Mouse (Mus musculus) lung, adult 18-20 months (tissue): ENCODE measurements at regions not wholly inside any gene's neighbourhood (a gene's known extent, or its start where the extent isn't known, plus 50 kb on each side); places are given as distances from the start of the nearest gene placed in this dataset.

Experiments used
- DNase-seq, 2 experiments: peaks; one replicate each; pipeline ENCODE4 v3.0.0; 2022; ENCODE audit warnings: mixed read lengths in 2 of 2

DNA sequence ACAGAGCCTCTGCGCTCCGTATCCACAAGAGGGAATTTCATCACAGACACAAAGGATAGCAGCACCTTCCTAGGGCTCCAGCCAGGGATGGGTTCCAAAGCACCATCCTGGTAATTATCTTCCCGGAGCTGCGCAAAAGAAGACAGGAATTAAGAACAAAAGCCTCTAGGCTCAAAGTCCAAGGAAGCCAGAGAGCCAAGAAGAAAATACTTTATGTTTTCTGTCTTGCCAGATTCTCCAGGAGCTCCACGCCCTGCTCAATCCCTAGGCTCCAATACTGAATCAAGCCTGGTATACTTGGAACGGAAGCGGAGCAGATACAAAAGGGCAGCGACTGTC is 54.4 kb downstream of the Irf2bpl start:
- no peak for DNase-seq

DNA sequence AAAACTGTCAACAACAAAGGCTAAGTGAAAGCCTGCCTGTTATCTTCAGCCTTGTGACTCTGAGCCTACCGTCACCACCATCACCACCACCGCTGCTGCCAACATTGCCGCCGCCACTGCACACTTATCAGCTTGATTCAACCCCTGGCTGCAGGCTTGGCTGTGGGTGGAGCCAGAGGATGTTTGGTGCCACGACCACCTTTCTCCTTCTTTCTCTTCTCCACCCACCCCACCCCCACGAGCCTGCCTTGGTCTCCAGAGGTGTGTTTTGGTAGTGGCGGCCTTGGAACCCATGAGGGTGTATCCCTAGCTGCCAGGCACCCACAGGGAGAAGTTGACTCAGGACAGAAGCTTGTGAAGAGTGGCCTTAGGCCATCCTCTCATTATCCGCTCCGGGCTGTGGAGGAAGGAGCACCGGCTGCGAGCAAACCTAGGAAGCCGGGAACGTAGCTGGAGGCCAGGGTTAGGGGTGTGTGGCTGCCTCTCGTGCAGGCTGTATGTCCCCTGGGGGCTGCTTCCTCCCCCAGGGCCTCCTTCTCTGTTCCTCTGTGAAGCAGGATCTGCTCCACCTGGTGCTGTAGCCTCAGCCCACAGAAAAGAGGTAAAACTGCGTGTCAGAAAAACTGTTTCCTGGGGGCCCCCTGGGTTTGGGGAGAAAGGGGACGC is 54.9 kb downstream of the Irf2bpl start:
- DNase-seq, result no peak

DNA sequence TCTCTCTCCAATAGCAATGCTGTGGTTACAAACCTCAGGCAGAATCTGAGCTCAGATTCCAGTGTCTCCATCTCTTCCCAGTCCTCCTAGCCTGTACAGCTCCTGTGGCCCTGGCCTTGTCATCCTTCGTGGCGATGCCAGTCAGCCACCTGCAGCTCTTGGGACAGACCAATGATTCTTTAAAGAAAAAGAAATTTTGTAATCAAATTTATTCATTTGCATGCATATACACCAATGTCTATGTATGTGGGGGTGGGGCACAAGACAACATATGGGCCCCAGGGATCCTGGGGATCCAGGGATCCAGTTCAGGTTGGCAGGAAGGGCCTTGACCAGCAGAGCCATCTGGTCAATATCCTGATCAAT is 57.4 kb downstream of the Irf2bpl start:
- DNase-seq, result no peak

DNA sequence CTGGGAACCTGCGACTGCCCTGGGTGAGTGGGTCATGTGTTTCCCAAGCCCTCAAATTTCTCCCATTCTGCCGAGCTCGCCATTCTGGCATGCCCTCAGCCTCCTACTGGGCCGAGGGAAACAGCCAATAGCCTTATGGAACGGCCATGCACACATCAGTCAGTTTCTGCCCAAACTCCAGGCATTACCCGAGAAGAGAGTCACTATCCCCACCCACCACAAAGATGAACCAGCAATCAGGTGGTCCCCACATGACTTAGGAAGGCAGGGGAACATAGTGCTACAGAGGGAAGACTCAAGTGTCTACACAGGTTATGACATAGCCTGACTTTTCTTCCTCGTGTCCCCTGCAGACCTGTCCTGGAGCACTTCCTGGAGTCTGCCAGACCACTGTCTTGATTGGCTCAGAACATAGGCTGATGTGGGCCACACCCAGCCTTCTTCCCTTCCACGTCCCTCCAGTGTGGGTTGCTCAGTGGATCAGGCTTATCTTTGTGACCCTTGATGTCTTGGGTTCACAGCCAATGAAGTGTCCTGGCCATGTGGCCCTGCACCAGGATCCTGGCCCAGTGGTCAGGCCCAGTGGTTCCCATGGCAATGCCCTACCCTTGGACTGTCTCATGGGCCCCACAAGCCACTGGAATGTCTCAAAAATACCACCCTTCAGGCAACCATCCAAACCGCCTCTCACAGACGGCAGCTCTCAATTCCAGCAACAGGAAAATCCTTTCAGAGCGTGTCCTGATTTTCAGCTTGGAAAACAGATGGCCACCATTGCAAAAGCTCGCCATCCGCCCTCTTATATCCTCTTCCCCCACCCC is 58.0 kb downstream of the Irf2bpl start:
- DNase-seq, result peak; percentile 67 to 75

DNA sequence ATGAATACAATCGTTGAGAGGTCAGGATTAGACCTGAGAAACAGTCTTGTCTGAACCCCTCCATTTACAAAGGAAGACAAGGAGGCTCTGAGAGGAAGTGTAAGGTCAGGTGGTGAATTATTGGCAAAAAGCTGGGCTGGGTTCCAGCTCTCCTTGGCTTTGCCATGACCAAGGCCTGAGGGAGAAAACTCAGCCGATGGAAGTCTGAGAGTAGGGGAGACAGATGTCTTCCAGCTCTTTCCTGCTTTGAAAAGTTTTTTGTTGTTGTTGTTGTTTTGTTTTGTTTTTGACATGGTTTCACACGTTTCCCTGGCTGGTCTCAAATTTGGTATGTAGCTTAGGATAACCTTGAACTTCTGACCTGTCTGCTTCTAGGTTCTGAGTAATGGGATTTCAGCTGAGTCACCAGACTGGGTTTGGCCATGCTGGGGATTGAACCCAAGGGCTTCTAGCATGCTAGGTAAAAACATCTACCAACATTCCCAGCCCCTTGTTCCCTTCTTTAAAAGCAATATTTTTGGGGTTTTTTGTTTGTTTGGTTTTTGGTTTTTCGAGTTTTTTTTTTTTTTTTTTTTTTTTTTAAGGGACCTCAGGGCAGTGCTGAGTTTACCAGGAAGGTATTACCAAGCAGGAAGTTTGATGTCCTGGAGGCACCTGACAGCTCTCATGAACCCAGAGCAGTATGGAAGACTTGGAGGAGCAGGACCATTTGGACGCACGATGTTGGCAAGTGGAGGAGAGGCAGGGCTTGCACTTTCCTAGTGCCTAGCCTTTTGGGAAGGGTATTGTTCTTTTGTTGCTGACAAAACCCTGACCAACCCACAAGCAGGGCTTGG is 58.8 kb downstream of the Irf2bpl start:
- DNase-seq, result peak in 1 of 2 experiments; percentile 65

DNA sequence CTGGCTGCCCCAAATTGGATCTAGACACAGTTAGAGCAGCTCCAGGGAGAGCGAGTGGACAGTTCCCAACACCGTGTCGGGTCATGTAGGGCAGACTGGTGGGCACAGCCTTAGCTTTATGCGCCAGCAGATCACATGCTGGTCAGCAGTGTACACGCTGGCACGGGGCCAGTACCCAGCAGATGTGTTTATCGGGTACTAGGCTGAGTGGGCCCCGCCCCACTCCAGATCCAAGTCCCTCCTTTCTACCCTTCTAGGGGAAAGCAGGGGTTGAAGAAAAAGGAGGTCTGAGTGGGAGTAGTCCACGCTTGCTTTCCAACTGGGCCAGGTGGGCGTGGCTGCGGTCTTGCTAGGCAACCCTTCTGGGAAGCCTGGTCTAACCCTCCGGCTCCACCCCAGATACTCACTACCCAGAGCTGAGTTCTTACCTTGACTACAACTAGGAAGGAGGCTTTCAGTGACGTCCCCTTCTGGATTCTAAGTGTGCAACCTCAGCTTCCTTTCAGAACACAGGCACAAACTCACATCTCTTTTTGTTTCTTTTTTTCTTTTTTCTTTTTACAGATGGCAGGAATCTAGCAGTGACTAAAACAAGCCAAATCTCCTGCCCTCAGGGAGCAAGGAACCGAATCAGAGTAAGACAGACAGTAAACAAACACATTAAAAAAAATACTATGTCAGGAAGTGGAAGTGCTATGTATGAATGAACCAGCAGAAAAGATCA is 59.6 kb downstream of the Irf2bpl start:
- peak; percentile 95 to 97 for DNase-seq

DNA sequence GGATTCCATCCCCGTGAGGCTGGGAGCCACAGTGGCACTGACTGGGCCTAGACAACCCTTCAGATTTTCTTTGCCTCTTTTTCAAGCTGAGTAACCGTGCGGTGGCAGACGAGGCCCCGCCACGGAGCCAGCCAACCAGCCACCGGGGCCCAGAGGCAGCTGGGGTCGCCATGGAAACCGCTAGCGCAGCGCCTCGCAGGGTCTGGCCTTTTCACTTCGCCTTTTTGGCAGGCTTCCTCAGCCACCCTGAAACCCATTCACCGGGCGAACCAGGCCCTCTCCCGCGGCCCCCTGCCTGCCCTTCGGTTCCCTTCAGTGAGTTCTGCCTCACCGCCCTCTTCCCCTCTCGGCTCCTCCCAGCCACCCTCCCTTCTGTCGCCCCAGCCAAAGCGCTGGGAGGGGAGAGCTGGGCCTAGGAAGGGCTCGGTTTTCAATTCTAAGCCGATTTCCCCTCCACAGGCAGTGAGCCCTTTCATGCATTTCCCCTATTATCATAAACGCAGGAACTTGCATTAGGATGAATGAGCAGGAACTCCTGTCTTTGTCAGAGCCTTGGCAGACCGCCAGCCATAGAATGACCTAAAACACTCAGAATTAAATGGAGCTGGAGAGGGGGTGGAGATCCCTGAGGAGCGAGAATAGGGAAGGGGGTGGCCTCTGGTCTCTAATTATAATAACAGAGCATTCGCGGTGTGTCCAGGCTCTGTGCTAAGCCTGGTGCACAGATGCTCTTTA is 60.6 kb downstream of the Irf2bpl start:
- DNase-seq, result peak; percentile 92

DNA sequence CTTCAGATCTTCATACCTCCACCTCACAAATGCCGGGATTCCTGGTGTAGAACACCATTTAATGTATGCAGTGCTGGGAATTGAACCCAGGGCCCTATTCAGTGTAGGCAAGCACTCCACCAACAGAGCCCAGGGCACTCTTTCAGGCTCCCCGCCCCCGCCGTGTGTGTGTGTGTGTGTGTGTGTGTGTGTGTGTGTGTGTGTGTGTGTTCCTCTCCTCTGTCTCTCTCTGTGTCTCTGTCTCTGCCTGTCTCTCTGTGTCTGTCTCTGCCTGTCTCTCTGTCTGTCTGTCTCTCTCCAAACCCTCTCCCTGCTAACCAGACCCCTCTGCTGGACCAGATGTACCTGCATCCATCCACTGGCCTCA is 61.1 kb downstream of the Irf2bpl start:
- DNase-seq, result no peak

DNA sequence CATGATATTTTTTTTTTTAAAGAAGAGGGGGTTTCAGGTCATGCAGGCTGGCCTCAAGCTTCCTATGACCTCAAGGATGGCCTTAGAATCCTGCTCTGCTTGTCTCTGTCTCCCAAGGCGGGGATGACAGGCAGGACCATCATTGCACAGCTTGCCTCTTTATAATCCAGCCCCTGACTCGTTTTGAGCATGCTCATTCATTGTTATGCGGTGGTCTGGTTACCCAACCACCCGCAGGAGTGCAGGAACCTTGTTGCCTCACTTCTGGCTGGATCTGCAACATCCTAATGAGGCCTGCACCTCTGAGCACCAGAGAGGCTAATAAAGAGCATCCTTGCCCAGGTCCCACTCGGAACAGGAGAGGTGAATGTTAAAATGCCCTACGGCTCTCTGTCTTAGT is 63.4 kb downstream of the Irf2bpl start:
- DNase-seq, result no peak

DNA sequence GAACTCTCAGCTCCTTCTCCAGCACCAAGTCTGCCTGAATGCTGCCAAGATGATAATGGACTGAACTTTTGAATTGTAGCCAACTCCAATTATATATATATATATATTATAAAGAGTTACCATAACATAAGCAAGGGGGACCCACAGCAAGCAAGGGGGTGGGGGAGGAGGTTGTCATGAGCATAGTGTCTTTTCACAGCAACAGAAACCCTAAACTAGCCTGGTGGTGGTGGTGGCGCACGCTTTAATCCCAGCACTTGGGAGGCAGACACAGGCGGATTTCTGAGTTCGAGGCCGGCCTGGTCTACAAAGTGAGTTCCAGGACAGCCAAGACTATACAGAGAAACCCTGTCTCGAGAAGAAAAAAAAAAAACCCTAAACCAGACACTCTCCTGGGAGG is 65.0 kb downstream of the Irf2bpl start:
- DNase-seq, result no peak

DNA sequence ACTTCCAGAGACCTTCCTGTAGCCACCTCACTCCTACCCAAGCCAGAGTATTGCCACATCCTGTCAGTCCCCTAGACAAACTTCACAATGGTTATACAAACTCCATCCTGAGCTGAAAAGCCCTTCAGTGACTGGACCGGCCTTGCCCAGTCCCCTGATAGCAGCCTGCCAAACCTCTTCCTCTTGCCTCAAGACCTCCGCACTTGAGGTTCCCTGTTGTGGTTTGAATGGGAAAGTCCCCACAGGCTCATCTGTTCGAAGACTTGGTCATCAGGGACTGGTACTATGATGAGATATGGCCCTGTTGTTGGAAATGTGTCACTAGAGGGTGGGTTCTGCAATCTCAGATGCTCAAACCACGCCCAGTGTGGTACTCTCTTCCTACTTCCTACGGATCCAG is 65.4 kb downstream of the Irf2bpl start:
- DNase-seq, result peak; percentile 73 to 81

DNA sequence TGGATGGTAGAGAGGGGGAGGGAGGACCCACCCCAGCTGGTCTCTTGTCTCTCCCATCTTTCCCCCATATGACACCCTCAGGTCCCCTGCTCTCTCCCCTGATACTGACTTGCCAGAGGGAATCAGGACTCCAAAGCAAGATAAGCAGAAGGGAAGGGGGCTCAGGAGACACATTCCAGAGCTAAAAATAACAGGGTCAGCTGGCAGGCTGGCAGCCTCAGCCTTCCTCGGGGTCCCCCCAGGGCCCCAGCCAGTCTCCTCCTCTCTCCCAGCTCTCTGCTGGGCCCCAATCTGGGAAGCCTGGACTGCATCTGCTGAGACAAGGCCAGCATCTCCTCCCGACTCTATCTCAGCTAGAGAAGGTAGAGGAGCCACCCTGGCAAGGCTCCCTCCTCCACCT is 66.4 kb downstream of the Irf2bpl start:
- no peak for DNase-seq

DNA sequence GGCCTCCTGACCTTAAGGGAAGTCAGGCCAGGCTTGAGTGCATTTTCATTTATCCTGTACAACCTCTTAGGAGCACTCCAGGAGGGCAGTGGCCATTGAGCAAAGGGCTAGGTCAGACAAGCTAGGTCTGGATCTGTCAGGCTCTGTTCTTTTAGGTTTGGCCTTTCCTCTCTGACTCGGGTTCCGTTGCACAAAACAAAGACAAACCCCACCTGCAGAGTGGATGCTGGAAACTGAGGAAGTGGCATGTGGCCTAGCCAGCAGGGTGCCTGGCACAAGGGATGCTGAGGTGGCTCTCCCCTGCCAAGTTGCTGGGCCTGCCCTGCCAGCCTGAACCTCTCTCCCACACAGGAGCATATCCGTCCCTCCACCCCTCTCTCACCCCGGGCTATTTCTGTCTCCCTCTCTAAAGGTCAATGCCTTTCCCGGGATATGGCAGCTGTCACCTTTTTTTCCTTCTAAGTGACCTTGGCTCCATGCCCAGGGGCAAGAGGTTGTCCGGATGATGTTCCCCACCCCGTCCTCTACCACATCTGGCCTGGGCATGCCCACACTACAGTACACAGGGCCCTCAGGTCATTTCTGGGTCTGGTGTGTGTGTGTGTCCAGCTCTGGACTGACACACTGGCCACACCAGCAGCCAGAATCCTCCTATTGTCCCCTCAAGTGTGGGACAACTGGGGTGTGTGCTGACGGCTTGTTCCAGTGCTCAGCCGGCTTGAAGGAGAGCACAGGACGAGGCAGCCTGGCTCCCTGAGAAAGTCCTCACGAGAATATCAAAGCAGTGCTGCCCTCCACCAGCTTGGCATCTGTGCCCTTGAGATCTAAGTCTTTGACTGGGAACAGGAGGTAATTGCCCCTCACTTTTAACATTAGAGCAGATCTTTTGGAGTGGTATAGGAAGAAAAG is 67.6 kb downstream of the Irf2bpl start:
- peak; percentile 66 to 77 for DNase-seq

DNA sequence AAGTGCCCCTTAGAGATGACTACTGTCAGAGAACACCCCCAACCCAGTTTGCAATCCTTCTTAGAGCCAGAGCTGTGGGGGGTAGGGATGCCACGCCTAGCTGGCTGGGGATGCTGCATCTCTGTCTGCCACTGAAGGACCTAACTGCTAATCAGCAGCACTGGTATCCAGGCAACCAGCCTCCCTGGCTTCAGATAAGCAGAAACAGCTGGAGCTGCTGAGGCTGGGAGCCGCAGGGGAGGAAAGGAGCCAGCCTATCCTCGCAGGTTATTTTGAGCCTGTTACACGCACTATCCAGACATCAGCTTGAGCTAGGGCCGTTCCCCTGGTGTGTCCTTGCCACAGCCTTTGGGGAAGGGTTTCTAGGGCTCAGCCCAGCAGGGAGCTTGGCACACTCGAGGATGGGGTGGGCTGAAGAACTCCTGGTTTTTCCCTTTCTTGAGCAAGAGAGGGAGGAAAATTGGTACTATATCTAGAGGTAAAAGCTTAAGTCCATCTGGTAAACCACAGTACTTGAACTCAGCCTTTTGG is 68.4 kb downstream of the Irf2bpl start:
- DNase-seq, result peak in 1 of 2 experiments; percentile 28

DNA sequence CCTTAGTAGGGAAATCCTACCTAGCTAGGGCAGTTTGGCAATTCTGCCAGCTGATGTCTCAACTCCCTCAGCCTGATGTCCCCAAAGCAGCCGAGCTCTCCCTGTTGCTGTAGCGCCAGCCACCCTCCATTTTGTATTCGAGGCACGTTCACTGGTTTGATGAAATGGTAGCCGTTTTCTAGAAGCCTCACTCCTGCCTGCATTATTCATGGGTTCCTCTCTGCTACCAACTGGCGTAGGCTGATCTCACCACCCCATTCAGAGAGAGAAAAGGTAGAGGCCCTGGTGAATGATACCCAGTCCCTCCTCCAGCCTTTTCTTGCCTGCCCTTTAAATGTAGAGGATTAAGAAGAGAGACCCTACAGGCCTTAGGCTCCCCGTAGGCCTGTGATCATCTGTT is 69.9 kb downstream of the Irf2bpl start:
- DNase-seq, result no peak
